Mouse (Mus musculus): ENCODE data around the gene Crk. TPM values are rescaled to one million over a fixed set of nuclear protein-coding genes. Genes with fewer than 3 reads are reported as not detected.
"Not testable (repeated sequence)": the region's sequence is repeated elsewhere in the genome, so short reads cannot be mapped to it uniquely, and the experiment has no call there.

Gene Crk
- total RNA-seq, 2 experiments from 2014 or later, result 44.6 to 45.4 TPM

GRCm38 (mm10) chr11:75677881-75678746 is 945 bp upstream of the Crk start:
- intact Hi-C loops (cut with DNase I; ENCODE audit: low total_unique reads), result loop anchor here (2.0 kb wide), 1 partner anchor 45 kb away; no protein-coding TSS in a partner anchor
- DNase-seq, result no peak

- peak; percentile 68 for DNase-seq
- intact Hi-C loops (cut with DNase I; ENCODE audit: low total_unique reads), result loop anchor here (2.0 kb wide), 1 partner anchor 47 kb away; no protein-coding TSS in a partner anchor
These were observed 546 bp downstream of the Crk start for GRCm38 (mm10) chr11:75679439-75680171.

GRCm38 (mm10) chr11:75684462-75684861 is 5.4 kb downstream of the Crk start:
- no peak for DNase-seq
- intact Hi-C loops (cut with DNase I; ENCODE audit: low total_unique reads), result no loop called here

GRCm38 (mm10) chr11:75684956-75685355 is 5.9 kb downstream of the Crk start:
- no peak for DNase-seq
- intact Hi-C loops (cut with DNase I; ENCODE audit: low total_unique reads), result no loop called here

- DNase-seq, result no peak
- intact Hi-C loops (cut with DNase I; ENCODE audit: low total_unique reads), result no loop called here
These were observed 8.4 kb downstream of the Crk start for GRCm38 (mm10) chr11:75687343-75687993.

- DNase-seq, result no peak
- intact Hi-C loops (cut with DNase I; ENCODE audit: low total_unique reads), result no loop called here
These were observed 9.1 kb downstream of the Crk start for GRCm38 (mm10) chr11:75688132-75688531.

- no peak for DNase-seq
- intact Hi-C loops (cut with DNase I; ENCODE audit: low total_unique reads), result no loop called here
These were observed 10.9 kb downstream of the Crk start for GRCm38 (mm10) chr11:75689977-75690376.

GRCm38 (mm10) chr11:75691047-75691446 is 12.0 kb downstream of the Crk start:
- intact Hi-C loops (cut with DNase I; ENCODE audit: low total_unique reads), result no loop called here
- DNase-seq, result no peak

- intact Hi-C loops (cut with DNase I; ENCODE audit: low total_unique reads), result no loop called here
- DNase-seq, result no peak
These were observed 14.5 kb downstream of the Crk start for GRCm38 (mm10) chr11:75693570-75693969.

GRCm38 (mm10) chr11:75697464-75697863 is 18.4 kb downstream of the Crk start:
- DNase-seq; intact Hi-C loops (cut with DNase I; ENCODE audit: low total_unique reads): not testable (repeated sequence)

GRCm38 (mm10) chr11:75700557-75700956 is 21.5 kb downstream of the Crk start:
- no peak for DNase-seq
- intact Hi-C loops (cut with DNase I; ENCODE audit: low total_unique reads), result no loop called here

- intact Hi-C loops (cut with DNase I; ENCODE audit: low total_unique reads), result no loop called here
These were observed 23.7 kb downstream of the Crk start for GRCm38 (mm10) chr11:75702761-75703160.

GRCm38 (mm10) chr11:75703748-75704147 is 24.7 kb downstream of the Crk start:
- no peak for DNase-seq
- intact Hi-C loops (cut with DNase I; ENCODE audit: low total_unique reads), result no loop called here

More at GRCm38 (mm10) chr11:75702761-75703160, 23.7 kb downstream of the Crk start:
- no peak for DNase-seq

- intact Hi-C loops (cut with DNase I; ENCODE audit: low total_unique reads), result no loop called here
- DNase-seq, result no peak
These were observed 34.9 kb downstream of the Crk start for GRCm38 (mm10) chr11:75713949-75714348.

GRCm38 (mm10) chr11:75715556-75715955 is 36.5 kb downstream of the Crk start:
- DNase-seq, result peak; percentile 14
- intact Hi-C loops (cut with DNase I; ENCODE audit: low total_unique reads), result no loop called here

- intact Hi-C loops (cut with DNase I; ENCODE audit: low total_unique reads), result no loop called here
- no peak for DNase-seq
These were observed 37.7 kb downstream of the Crk start for GRCm38 (mm10) chr11:75716661-75717325.

- intact Hi-C loops (cut with DNase I; ENCODE audit: low total_unique reads), result no loop called here
- no peak for DNase-seq
These were observed 43.3 kb downstream of the Crk start for GRCm38 (mm10) chr11:75722339-75722738.

GRCm38 (mm10) chr11:75727168-75727567 is 48.1 kb downstream of the Crk start:
- intact Hi-C loops (cut with DNase I; ENCODE audit: low total_unique reads), result no loop called here
- no peak for DNase-seq

- intact Hi-C loops (cut with DNase I; ENCODE audit: low total_unique reads), result not testable (repeated sequence)
These were observed 48.6 kb downstream of the Crk start for GRCm38 (mm10) chr11:75727659-75728058.

More at GRCm38 (mm10) chr11:75727659-75728058, 48.6 kb downstream of the Crk start:
- not testable (repeated sequence) for DNase-seq
